Mouse (Mus musculus) embryonic fibroblast, embryonic 13.5 days (primary cell): ENCODE data around the gene Stk16. TPM values are rescaled to one million over a fixed set of nuclear protein-coding genes. Genes with fewer than 3 reads are reported as not detected.

Experiments
- H3K27ac ChIP-seq: 2 replicates; pipeline ENCODE4 v1.5.1; 2012; ENCODE audit warnings: low read length, control low read depth, inconsistent platforms; ENCODE audit not compliant: insufficient read depth
- H3K4me1 ChIP-seq: 2 replicates; pipeline ENCODE4 v1.6.1; 2011; ENCODE audit warnings: low read length; ENCODE audit not compliant: control insufficient read depth, insufficient read depth
- H3K4me3 ChIP-seq: 2 replicates; pipeline ENCODE4 v1.5.1; 2011; ENCODE audit warnings: mild to moderate bottlenecking, control low read depth, low read length; ENCODE audit not compliant: insufficient read depth
- CTCF ChIP-seq: IDR thresholded peaks from 2 replicates; pipeline ENCODE4 v1.5.1; 2011; ENCODE audit warnings: mild to moderate bottlenecking, control low read depth, low read length, moderate library complexity, borderline replicate concordance; ENCODE audit not compliant: insufficient read depth
- POLR2A ChIP-seq: IDR thresholded peaks from 2 replicates; pipeline ENCODE4 v1.6.1; 2011; ENCODE audit warnings: low read depth, mild to moderate bottlenecking, control low read depth, low read length, moderate library complexity
- polyA plus RNA-seq: library from polyadenylated mRNA; stranded (reverse); fragments of >200 nt; gene quantifications from 2 replicates; pipeline ENCODE4 v1.2.4, GENCODE M21; 2011; ENCODE audit warnings: low read depth; ENCODE audit not compliant: missing spikeins, insufficient read length

Stk16 gene
- polyA plus RNA-seq, 1 experiment, result 59.4 TPM

GRCm38 (mm10) chr1:75262969-75263951 lies 52.6 kb downstream of the Stk16 start:
- peaks cover 6% of the 10 kb centered on the region; the same call in 1 of the 2 replicates for H3K4me1 ChIP-seq
- H3K27ac ChIP-seq, result peak overlapping the region; percentile 76
- peak overlapping the region; percentile 92 for H3K4me3 ChIP-seq
- TF ChIP-seq POLR2A (peak; percentile 57; the same call in 1 of the 2 replicates), CTCF (no peak)

DNA sequence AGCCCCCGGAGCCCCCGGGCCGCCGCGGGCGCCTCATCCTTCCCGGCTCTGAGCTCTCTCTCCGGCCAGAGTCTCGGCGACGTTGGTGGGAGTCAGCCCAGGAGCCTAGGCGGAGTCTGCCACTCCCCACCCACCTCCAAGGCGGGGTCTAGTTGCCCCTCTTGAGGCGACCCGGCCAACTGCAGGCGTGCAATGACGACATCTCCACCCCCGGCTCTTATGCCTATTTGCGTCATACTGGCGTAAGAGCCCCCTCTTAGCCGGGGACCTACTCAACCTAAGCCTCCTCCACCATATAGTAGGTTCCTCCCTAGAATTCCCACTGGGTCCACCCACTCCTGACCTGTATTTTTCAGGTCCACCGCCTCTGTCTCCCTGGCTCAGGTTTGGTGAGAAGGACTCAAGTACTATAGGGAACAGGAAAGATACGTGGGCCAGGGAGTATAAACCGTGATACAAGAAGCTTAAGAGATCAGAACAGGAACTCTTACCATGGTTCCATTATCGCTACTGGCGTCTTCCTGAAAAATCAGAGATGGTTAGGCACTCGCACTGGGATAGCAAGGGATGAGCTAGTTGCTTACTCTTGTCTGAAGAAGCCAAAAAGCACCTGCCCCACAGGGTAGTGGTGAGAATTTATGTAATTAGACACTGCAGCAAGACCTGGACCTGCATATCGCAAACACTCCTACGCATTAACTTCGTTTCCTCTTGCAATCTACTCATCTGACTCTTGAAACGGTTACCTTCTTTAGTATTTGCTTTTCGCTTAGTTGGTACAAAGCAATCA lies 53.6 kb downstream of the Stk16 start, which contains the start of gene Ptprn:
Gene Ptprn (minus strand): TSS at position 412 of the 790 bp plus-strand sequence.
- H3K4me3 ChIP-seq, result peak within 1 kb of the TSS; percentile 92
- H3K4me1 ChIP-seq, result peaks cover 6% of the 10 kb centered on the region; the same call in 1 of the 2 replicates
- TF ChIP-seq POLR2A (peak; percentile 42; the same call in 1 of the 2 replicates), CTCF (no peak)
- peak within 1 kb of the TSS; percentile 76 for H3K27ac ChIP-seq

Other genes starting within 250 kb of the Stk16 start
- gene Nhej1, start 85.6 kb upstream of the Stk16 start, polyA plus RNA-seq, result 9.1 and 10.3 TPM in 2 replicates
- 0.42 TPM in 1 of 2 replicates, not detected in the other for gene Slc23a3, start 76.9 kb upstream of the Stk16 start, polyA plus RNA-seq
- gene Cnppd1, start 68.1 kb upstream of the Stk16 start, polyA plus RNA-seq, result 34.2 and 40.9 TPM in 2 replicates
- gene Retreg2, start 68.1 kb upstream of the Stk16 start, polyA plus RNA-seq, result 31.9 and 44.3 TPM in 2 replicates
- gene Zfand2b, start 42.2 kb upstream of the Stk16 start, polyA plus RNA-seq, result 11.8 and 14.8 TPM in 2 replicates
- 7.0 and 13.4 TPM in 2 replicates for gene Abcb6, start 30.4 kb upstream of the Stk16 start, polyA plus RNA-seq
- 10.1 and 15.6 TPM in 2 replicates for gene Ankzf1, start 18.7 kb upstream of the Stk16 start, polyA plus RNA-seq
- gene Atg9a, start 18.6 kb upstream of the Stk16 start, polyA plus RNA-seq, result 31.1 and 32.6 TPM in 2 replicates
- gene Glb1l, start within 50 bp of the Stk16 start, polyA plus RNA-seq, result 25.1 and 34.3 TPM in 2 replicates
- gene Tuba4a, start 9.0 kb downstream of the Stk16 start, polyA plus RNA-seq, result 27.8 and 46.8 TPM in 2 replicates
- not detected in 2 replicates for gene A630095N17Rik, start 21.3 kb downstream of the Stk16 start, polyA plus RNA-seq
- gene Dnajb2, start 25.6 kb downstream of the Stk16 start, polyA plus RNA-seq, result 28.4 and 31.8 TPM in 2 replicates
- gene Ptprn, start 53.7 kb downstream of the Stk16 start, polyA plus RNA-seq, result 67.6 and 114 TPM in 2 replicates
- not detected in 2 replicates for gene Resp18, start 67.6 kb downstream of the Stk16 start, polyA plus RNA-seq
- 79.7 and 96.9 TPM in 2 replicates for gene Dnpep, start 107.2 kb downstream of the Stk16 start, polyA plus RNA-seq
- gene Des, start 149.5 kb downstream of the Stk16 start, polyA plus RNA-seq, result 11.3 and 12.3 TPM in 2 replicates
- gene Speg, start 164.5 kb downstream of the Stk16 start, polyA plus RNA-seq, result 54.2 and 56.4 TPM in 2 replicates
- 70.6 and 77.6 TPM in 2 replicates for gene Gmppa, start 225.1 kb downstream of the Stk16 start, polyA plus RNA-seq
- gene Asic4, start 239.6 kb downstream of the Stk16 start, polyA plus RNA-seq, result not detected in 2 replicates